Mouse (Mus musculus) neural tube, embryonic 12.5 days (tissue): ENCODE results near the gene Clybl. TPM values are rescaled to one million over a fixed set of nuclear protein-coding genes. Genes with fewer than 3 reads are reported as not detected.
A peak's percentile ranks its signal among the peaks of the same experiment; 100 is the strongest.

Source experiments
- ATAC-seq: fragments of 200-750 bp; cut with Nextera tagmentation; 2 replicates; pipeline ENCODE4 v1.8.0; 2017; ENCODE audit warnings: low read depth, mild to moderate bottlenecking, moderate TSS enrichment, moderate library complexity; ENCODE audit not compliant: low FRiP score
- H3K27ac ChIP-seq: fragments of 300-500 bp; sonication (generic); 2 replicates; pipeline ENCODE4 v1.5.1; 2016
- H3K27me3 ChIP-seq: fragments of 300-500 bp; sonication (generic); replicated peaks from 2 replicates; pipeline ENCODE4 v1.6.1; 2016; ENCODE audit warnings: mild to moderate bottlenecking
- H3K36me3 ChIP-seq: fragments of 300-500 bp; sonication (generic); 2 replicates; pipeline ENCODE4 v1.6.1; 2016; ENCODE audit warnings: mild to moderate bottlenecking
- H3K4me1 ChIP-seq: fragments of 300-500 bp; sonication (generic); 2 replicates; pipeline ENCODE4 v1.6.1; 2016
- H3K4me2 ChIP-seq: fragments of 300-500 bp; sonication (generic); replicated peaks from 2 replicates; pipeline ENCODE4 v1.6.1; 2016; ENCODE audit warnings: mild to moderate bottlenecking
- H3K4me3 ChIP-seq: fragments of 300-500 bp; sonication (generic); 2 replicates; pipeline ENCODE4 v1.5.1; 2016
- H3K9ac ChIP-seq: fragments of 300-500 bp; sonication (generic); 2 replicates; pipeline ENCODE4 v1.6.1; 2016; ENCODE audit warnings: mild to moderate bottlenecking
- H3K9me3 ChIP-seq: fragments of 300-500 bp; sonication (generic); 2 replicates; pipeline ENCODE4 v1.6.1; 2016; ENCODE audit warnings: mild to moderate bottlenecking
- WGBS: fragments of 180-500 bp; shearing (Covaris S2); methylation state at CpG from one replicate; pipeline ENCODE4 v1.1.7; 2016; 5-methylcytosine and 5-hydroxymethylcytosine counted together
- polyA plus RNA-seq: library from polyadenylated mRNA; unstranded; fragments of >200 nt; fragmentation: Nextera tagmentation; extraction: Ambion mirVana; gene quantifications from 2 replicates; pipeline ENCODE4 v1.2.1, GENCODE M21; 2016

Clybl gene
- polyA plus RNA-seq, 1 experiment from 2014 or later: 12.6 TPM

DNA sequence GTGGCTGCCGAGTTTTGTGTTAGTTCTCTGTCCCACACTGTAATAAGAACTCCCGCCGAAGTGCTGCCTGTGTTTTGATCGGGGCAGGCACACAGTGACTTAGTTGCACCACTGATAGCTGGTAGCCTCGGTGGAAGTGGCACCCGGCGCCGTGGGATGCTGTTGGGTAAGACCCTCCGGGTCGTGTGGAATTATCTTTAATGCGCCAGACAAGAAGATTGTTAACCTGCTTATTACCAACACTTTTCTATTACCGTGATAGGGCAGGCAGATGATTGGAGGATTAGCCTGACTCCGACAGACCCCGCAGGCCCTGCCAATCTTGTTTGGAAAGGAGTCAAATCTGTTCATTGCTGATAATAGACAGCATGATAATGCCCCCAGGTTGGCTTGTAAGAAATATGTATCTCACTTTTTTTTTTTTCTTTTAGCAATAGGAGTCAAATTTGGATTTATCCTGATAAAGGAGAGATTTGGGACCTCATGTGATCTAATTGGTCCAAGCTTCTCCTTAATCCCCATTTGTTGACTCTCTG is 5.2 kb upstream of the Clybl start:
- Histone ChIP-seq H3K9me3 (no peaks in the 10 kb centered on the region), H3K4me1 (no peaks in the 10 kb centered on the region; the same call in 1 of the 2 replicates), H3K27ac (no peak overlapping the region), H3K36me3 (no peaks in the 10 kb centered on the region), H3K4me2 (no peak overlapping the region), H3K27me3 (no peaks in the 10 kb centered on the region; the same call in 1 of the 2 replicates), H3K9ac (no peak overlapping the region), H3K4me3 (no peak overlapping the region)
- WGBS: 88% methylated on average over 14 of the region's 14 CpGs
- ATAC-seq: no peak

DNA sequence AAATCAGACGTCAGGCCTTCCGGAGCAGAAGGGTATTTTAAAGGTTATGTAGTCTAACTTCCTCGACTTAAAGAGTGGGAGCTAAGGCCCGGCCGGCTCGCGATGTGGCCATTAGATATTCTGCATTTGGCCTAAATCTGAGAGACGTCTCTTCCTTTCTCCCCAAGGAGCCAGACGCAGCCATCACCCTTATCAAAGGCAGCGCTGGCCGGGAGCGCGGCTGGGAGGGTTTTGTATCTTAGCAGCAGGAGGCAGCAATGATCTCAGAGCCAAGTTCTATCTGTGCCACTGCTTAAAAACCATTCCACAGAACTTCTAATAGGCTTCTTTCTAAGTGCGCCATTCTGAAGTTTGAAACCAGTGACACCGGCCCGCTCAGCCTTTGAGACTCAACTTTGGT is 2.2 kb upstream of the Clybl start:
- Histone ChIP-seq H3K9me3 (no peaks in the 10 kb centered on the region), H3K4me2 (no peak overlapping the region), H3K36me3 (no peaks in the 10 kb centered on the region), H3K4me1 (no peaks in the 10 kb centered on the region; the same call in 1 of the 2 replicates), H3K27me3 (no peaks in the 10 kb centered on the region; the same call in 1 of the 2 replicates), H3K4me3 (no peak overlapping the region), H3K27ac (no peak overlapping the region), H3K9ac (no peak overlapping the region)
- WGBS: 58% methylated on average over 16 of the region's 16 CpGs
- no peak for ATAC-seq

DNA sequence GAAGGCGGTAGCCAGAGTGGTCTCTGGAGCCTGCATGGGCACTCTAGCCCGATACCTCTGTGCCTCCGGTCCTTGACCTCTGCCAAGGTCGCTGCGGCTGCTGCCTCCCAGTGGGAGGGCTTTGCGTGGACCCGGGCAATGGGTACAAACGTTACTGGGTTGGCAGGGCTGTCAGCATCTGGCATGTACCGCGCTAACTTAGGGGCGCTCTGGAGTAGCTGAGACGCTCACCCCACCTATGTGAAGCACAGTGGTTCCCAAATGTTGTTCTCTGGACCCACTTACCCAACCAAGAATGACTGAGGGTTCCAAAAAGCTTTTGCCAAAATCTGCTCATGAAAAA is 282 bp downstream of the Clybl start:
- H3K4me2 ChIP-seq: peak overlapping the region; percentile 69
- peak overlapping the region; percentile 61 for H3K4me3 ChIP-seq
- H3K36me3 ChIP-seq: no peaks in the 10 kb centered on the region
- H3K9me3 ChIP-seq: no peaks in the 10 kb centered on the region
- H3K27me3 ChIP-seq: no peaks in the 10 kb centered on the region; the same call in 1 of the 2 replicates
- no peaks in the 10 kb centered on the region; the same call in 1 of the 2 replicates for H3K4me1 ChIP-seq
- peak overlapping the region; percentile 61 for H3K9ac ChIP-seq
- no peak overlapping the region for H3K27ac ChIP-seq
- WGBS: 2% methylated on average over 12 of the region's 12 CpGs
- no peak for ATAC-seq

DNA sequence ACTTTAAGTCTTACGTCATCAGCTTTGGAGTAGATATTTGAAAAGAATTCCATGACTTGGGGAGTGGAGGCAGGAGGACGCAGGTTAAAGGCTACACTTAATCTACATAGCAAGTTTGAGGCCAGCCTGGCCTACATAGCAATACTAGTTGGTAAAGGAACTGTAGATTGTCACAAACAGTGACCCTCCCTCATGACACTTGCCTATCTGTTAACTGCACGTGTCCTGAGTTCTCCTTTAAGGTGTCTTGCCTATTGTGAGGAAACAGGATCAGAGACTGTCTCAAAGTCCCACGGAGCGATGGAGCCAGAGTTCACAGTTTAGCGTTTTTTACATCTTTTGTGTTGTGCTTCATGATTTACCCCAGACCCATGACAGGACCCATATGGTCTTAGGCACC is 716 bp downstream of the Clybl start:
- no peaks in the 10 kb centered on the region for H3K36me3 ChIP-seq
- H3K27me3 ChIP-seq: no peaks in the 10 kb centered on the region; the same call in 1 of the 2 replicates
- ATAC-seq: no peak
- H3K9ac ChIP-seq: no peak overlapping the region
- WGBS: 84% methylated on average over 6 of the region's 6 CpGs
- no peak overlapping the region for H3K4me2 ChIP-seq
- H3K27ac ChIP-seq: no peak overlapping the region
- H3K9me3 ChIP-seq: no peaks in the 10 kb centered on the region
- H3K4me1 ChIP-seq: no peaks in the 10 kb centered on the region; the same call in 1 of the 2 replicates
- no peak overlapping the region for H3K4me3 ChIP-seq

DNA sequence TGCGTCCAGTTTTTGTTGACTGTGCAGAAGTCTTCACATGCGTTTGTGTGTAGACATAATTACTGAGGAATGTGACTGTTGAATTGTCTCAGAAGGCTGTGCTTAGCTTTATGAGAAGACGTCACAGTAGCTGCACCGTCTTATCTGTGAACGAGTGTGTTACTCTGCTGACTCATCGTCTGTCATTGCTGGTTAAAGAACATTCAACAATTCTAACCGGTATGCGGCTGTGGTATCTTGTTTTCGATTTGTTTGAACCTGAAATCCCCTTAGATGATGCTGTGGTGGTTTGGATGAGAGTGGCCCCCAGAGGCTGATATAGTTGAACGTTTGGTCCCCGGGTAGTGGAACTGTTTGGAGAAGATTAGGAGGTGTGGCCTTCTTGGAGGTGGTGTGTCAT is 2.5 kb downstream of the Clybl start:
- WGBS: 89% methylated on average over 11 of the region's 11 CpGs

DNA sequence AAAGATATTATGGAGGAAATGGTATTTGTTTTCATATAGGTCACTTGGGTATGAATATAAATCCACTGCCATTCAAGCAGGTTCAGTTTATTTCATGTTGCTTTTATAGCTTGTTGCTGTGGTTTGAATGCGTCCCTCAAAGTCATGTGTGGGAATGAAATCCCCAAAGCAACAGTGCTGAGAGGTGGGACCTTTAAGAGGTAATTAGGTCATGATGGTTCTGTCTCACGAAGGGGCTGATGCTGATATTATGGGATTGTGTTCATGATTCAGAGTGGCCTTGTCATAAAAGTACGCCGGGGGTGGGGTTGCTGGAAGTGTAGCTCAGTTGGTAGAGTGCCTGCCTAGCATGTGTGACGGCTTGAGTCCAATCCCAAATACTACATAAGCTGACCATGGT is 6.7 kb downstream of the Clybl start:
- H3K27ac ChIP-seq: no peak overlapping the region
- no peak overlapping the region for H3K4me2 ChIP-seq
- H3K4me1 ChIP-seq: no peaks in the 10 kb centered on the region
- no peaks in the 10 kb centered on the region for H3K9me3 ChIP-seq
- H3K27me3 ChIP-seq: no peaks in the 10 kb centered on the region
- ATAC-seq: no peak
- no peaks in the 10 kb centered on the region for H3K36me3 ChIP-seq
- H3K4me3 ChIP-seq: no peak overlapping the region
- no peak overlapping the region for H3K9ac ChIP-seq
- 88% methylated on average over 5 of the region's 5 CpGs for WGBS

More for the DNA sequence above, 2.5 kb downstream of the Clybl start:
- Histone ChIP-seq H3K27me3 (no peaks in the 10 kb centered on the region; the same call in 1 of the 2 replicates), H3K27ac (no peak overlapping the region), H3K4me1 (no peaks in the 10 kb centered on the region; the same call in 1 of the 2 replicates), H3K36me3 (no peaks in the 10 kb centered on the region), H3K9ac (no peak overlapping the region), H3K4me3 (no peak overlapping the region), H3K9me3 (no peaks in the 10 kb centered on the region), H3K4me2 (no peak overlapping the region)
- no peak for ATAC-seq

DNA sequence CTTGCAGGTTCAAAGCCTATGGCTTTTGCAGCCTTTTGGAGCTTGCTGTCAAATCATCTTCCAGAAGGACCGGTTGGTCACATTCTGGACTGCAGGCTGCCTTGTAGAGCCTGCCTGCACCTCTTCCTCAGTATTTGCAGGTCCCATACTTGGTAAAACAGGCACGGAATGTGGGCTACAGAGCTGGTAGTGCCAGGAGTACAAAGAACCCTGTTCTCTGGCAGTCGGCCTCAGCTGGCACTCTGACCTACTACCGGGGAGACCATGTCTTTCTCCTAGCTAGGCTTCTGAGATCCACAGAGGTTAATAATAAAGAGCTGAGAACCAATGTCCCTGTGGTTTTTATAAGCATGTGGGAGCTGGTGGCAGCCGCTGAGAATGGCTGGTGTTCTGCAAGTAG is 8.4 kb downstream of the Clybl start:
- ATAC-seq: no peak
- H3K9ac ChIP-seq: no peak overlapping the region
- H3K4me1 ChIP-seq: no peaks in the 10 kb centered on the region
- no peaks in the 10 kb centered on the region for H3K9me3 ChIP-seq
- no peak overlapping the region for H3K4me2 ChIP-seq
- H3K27me3 ChIP-seq: no peaks in the 10 kb centered on the region
- no peak overlapping the region for H3K27ac ChIP-seq
- H3K36me3 ChIP-seq: no peaks in the 10 kb centered on the region
- whole genome bisulfite sequencing: 81% methylated on average over 5 of the region's 5 CpGs
- H3K4me3 ChIP-seq: no peak overlapping the region

DNA sequence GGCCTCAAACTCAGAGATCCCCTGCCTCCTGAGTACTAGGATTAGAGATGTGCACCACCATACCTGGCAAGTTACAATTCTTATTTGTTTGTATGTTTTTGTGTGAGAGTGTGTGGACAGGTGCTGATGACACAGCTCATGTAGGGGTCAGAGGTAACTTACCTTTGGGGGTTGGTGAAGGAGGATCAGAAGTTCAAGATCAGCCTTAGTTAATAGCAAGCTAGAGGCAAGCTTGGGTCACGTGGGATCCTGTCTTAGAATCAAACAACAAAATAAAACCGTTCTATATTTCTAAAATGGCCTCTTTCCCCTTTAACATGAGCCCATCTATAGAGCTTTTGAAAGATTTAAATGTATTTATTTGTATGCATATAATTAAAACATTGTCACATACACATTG is 9.0 kb downstream of the Clybl start:
- no peak overlapping the region for H3K4me2 ChIP-seq
- H3K9ac ChIP-seq: no peak overlapping the region
- no peak; the same call in 1 of the 2 replicates for ATAC-seq
- H3K36me3 ChIP-seq: no peaks in the 10 kb centered on the region
- no peaks in the 10 kb centered on the region for H3K9me3 ChIP-seq
- no peaks in the 10 kb centered on the region for H3K4me1 ChIP-seq
- no peaks in the 10 kb centered on the region for H3K27me3 ChIP-seq
- H3K4me3 ChIP-seq: no peak overlapping the region
- H3K27ac ChIP-seq: no peak overlapping the region
- WGBS: 24% methylated on average over 2 of the region's 2 CpGs

DNA sequence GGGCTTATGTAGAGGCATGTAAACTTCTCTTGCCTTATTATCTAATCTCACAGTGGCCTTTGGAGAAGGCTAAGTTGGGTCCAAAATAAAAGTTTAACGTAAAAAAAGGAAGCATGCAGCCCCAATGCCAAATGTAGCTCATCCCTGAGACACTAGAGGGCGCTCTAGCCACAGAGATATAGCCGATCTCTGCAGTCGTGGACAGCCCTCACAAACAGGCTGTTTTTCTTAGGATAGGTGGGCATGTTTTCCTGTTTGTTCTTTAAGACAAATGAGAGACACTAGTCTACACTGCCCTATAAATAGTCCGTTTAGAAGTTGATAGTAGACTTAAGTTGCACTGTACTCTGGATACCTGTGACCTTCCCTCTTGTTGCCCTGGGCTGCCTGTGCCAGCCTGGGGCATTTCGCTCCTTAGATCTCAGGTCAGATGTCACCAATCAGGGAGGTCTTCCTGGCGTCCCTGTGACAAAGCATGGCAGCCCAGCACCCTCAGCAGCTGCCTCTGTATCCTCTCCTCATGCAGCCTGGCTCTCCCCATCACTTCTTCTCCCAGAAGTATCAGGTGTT is 9.5 kb downstream of the Clybl start:
- no peak overlapping the region for H3K9ac ChIP-seq
- no peaks in the 10 kb centered on the region for H3K4me1 ChIP-seq
- WGBS: 16% methylated on average over 7 of the region's 7 CpGs
- H3K4me3 ChIP-seq: no peak overlapping the region
- H3K27ac ChIP-seq: no peak overlapping the region
- ATAC-seq: peak; percentile 75
- no peaks in the 10 kb centered on the region for H3K9me3 ChIP-seq
- H3K36me3 ChIP-seq: no peaks in the 10 kb centered on the region
- H3K4me2 ChIP-seq: no peak overlapping the region
- no peaks in the 10 kb centered on the region for H3K27me3 ChIP-seq

DNA sequence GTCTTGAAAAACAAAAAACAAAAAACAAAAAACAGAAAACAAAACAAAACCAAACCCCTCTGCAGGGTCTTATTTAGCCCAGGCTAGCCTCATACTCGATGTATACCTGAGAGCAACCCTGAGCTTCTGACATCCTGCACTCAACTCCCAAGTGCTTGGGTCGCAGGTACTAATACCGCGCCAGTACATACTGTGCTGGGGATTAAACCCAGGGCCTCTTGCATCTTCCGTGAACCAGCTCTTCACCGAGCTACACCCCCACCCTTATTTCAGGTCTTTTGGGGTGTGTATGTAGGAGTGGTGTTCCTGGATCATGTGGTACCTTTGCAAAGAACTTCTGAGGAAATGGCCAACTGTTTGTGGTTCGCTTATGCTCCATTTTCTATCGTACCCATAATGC is 13.1 kb downstream of the Clybl start:
- H3K4me1 ChIP-seq: no peaks in the 10 kb centered on the region
- no peak for ATAC-seq
- H3K4me3 ChIP-seq: no peak overlapping the region
- H3K36me3 ChIP-seq: no peaks in the 10 kb centered on the region
- WGBS: 97% methylated on average over 8 of the region's 8 CpGs
- H3K27ac ChIP-seq: no peak overlapping the region
- no peak overlapping the region for H3K4me2 ChIP-seq
- H3K27me3 ChIP-seq: no peaks in the 10 kb centered on the region
- H3K9ac ChIP-seq: no peak overlapping the region
- 0 out of 2 replicates have a peak, but pooled peaks cover 8% of the 10 kb centered on the region for H3K9me3 ChIP-seq

DNA sequence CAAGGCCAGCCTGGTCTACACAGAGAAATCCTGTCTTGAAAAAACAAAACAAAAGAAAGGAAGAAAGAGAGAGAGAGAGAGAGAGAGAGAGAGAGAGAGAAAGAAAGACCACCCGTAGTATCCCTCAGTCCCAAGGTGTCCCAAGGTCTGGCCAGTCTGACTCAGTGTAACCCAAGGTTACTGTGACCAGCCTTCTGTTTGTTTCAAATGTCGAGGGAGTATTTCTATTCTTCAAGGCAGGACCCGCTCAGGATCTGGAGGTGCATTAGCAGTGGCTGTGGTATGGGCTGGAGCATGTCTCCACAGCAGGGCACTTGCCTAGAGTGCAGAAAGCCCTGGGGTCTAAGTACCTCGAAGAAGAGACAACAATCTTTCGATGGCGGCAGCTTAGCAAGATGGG is 15.3 kb downstream of the Clybl start:
- no peak overlapping the region for H3K4me3 ChIP-seq
- no peaks in the 10 kb centered on the region for H3K27me3 ChIP-seq
- H3K27ac ChIP-seq: no peak overlapping the region
- 87% methylated on average over 6 of the region's 6 CpGs for WGBS
- no peaks in the 10 kb centered on the region for H3K36me3 ChIP-seq
- 0 out of 2 replicates have a peak, but pooled peaks cover 8% of the 10 kb centered on the region for H3K9me3 ChIP-seq
- no peak overlapping the region for H3K4me2 ChIP-seq
- no peak for ATAC-seq
- H3K9ac ChIP-seq: no peak overlapping the region
- H3K4me1 ChIP-seq: no peaks in the 10 kb centered on the region

DNA sequence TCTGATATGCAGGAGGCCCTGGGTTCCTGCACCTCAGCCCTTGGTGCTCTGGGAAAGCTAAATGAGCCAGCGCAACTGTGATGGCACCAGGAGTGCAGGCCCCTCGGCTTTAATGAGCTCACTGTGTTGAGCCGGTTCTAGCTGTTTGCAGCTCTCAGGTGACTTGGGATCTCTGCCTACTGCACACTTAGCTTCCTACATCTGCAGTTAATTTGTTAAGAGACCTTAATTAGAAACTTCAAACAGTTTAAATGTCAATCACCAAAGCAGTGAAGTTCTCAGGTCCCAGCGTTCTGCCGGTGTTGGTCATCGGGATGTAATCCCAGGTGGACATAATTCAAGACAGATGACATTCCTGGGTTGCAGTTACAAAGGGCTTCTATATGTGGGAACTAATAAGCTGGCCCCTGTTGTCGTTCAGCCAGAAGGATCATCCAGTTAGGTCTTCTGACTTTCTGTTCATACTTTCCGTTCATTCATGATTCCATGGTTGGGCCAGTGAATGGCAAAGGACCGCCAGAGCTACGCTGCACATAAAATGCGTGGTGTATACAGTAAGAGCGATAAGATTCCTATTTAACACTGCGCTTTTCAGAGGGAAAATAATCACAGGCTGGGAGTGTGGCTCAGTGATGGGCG is 18.9 kb downstream of the Clybl start:
- ATAC-seq: no peak
- H3K9me3 ChIP-seq: 0 out of 2 replicates have a peak, but pooled peaks cover 8% of the 10 kb centered on the region
- no peak overlapping the region for H3K27ac ChIP-seq
- H3K4me1 ChIP-seq: no peaks in the 10 kb centered on the region
- H3K9ac ChIP-seq: no peak overlapping the region
- no peaks in the 10 kb centered on the region for H3K36me3 ChIP-seq
- H3K4me3 ChIP-seq: no peak overlapping the region
- 78% methylated on average over 14 of the region's 14 CpGs for WGBS
- H3K4me2 ChIP-seq: no peak overlapping the region
- no peaks in the 10 kb centered on the region for H3K27me3 ChIP-seq

DNA sequence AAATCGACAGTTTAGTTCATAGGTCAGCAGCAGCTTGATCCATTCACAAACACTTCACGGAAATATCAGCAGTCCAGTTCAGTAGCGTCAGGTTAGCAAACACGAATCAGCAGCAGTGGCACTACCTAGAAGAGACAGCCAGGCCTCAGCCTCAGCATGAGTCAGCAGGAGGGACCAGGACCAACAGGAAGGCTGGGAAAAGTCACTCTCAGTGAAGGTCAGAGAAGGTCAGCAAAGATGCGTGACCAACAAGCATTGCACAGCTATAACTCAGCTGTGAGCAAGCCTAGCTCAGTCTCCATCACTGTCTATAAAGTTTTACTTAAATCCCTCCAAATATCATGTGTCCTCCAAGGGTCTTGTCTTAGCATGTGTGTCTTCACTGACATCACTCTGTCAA is 27.7 kb downstream of the Clybl start:
- no peak overlapping the region for H3K27ac ChIP-seq
- 84% methylated on average over 5 of the region's 5 CpGs for WGBS
- no peaks in the 10 kb centered on the region for H3K9me3 ChIP-seq
- no peak overlapping the region for H3K9ac ChIP-seq
- H3K4me2 ChIP-seq: no peak overlapping the region
- no peak for ATAC-seq
- H3K4me1 ChIP-seq: no peaks in the 10 kb centered on the region
- no peaks in the 10 kb centered on the region for H3K27me3 ChIP-seq
- no peak overlapping the region for H3K4me3 ChIP-seq
- no peaks in the 10 kb centered on the region for H3K36me3 ChIP-seq
